Mouse (Mus musculus): ENCODE data around the gene Calu.
A peak's percentile ranks its signal among the peaks of the same experiment; 100 is the strongest.
"Not testable (repeated sequence)": the region's sequence is repeated elsewhere in the genome, so short reads cannot be mapped to it uniquely, and the experiment has no call there.

The Calu gene

DNA sequence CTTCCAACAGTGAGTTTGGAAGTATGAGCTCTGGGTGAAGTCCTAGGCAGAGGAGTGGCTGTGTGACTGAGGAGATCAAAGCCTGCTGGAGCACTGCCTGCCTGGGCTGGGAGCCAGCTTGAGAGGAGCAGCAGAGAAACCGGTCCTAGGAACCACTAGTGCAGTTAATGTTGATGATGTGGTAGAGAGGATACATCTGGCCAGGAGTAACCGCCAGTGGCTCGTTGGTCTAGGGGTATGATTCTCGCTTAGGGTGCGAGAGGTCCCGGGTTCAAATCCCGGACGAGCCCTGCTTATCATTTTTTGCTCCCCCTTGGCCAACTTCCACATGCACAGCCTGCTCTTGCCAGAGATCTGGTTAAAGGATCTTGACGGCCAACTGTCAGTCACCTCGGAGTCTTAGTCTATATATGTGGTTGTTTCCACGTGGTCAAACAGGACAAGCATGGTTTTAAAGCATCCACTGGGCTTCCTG, 40.8 kb downstream of the Calu start:
- Histone ChIP-seq H3K27me3 (ENCODE audit: control insufficient read depth, insufficient read depth, low read length, poor library complexity, severe bottlenecking) (no peaks in the 10 kb centered on the region), H3K36me3 (ENCODE audit: control insufficient read depth, insufficient read depth, low read length, poor library complexity, severe bottlenecking) (no peaks in the 10 kb centered on the region)
- no peak for DNase-seq (ENCODE audit: low read depth, low spot score)

DNA sequence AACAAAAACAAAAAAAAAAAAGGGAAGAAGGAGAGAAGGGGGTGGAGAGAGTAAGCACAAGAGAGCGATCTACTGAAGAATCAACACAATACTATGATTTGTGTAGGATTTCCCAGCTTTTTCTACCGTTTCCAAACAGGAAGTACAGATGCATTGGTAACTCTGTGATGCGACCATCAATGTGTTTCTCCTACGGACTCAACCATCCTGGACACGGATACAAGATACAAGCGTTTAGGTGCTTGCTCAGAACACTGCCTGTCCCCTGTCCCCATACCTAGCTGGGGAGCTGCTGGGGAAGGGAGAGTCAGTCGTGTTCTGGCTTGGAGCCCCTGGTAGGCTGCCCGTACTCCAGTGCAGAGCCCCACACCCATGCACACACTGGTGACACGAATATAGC, 41.6 kb downstream of the Calu start:
- DNase-seq (ENCODE audit: low read depth, low spot score), result no peak
- H3K36me3 ChIP-seq (ENCODE audit: control insufficient read depth, insufficient read depth, low read length, poor library complexity, severe bottlenecking), result no peaks in the 10 kb centered on the region
- H3K27me3 ChIP-seq (ENCODE audit: control insufficient read depth, insufficient read depth, low read length, poor library complexity, severe bottlenecking), result no peaks in the 10 kb centered on the region

DNA sequence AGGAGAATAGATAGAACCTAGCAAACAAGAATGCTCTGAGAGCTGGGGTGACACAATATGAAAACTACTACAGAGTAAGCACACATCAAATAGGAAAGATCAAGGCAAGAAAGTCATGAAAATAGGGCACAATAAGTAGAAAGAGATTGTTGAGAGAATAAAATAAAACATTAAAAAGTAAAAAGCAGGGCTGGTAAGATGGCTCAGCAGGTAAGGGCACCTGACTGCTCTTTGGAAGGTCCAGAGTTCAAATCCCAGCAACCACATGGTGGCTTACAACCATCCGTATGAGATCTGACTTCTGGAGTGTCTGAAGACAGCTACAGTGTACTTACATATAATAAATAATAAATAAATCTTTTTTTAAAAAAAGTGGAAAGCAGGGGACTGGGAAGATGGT, 42.6 kb downstream of the Calu start:
- not testable (repeated sequence) for H3K27me3 ChIP-seq (ENCODE audit: control insufficient read depth, insufficient read depth, low read length, poor library complexity, severe bottlenecking); H3K36me3 ChIP-seq (ENCODE audit: control insufficient read depth, insufficient read depth, low read length, poor library complexity, severe bottlenecking)

DNA sequence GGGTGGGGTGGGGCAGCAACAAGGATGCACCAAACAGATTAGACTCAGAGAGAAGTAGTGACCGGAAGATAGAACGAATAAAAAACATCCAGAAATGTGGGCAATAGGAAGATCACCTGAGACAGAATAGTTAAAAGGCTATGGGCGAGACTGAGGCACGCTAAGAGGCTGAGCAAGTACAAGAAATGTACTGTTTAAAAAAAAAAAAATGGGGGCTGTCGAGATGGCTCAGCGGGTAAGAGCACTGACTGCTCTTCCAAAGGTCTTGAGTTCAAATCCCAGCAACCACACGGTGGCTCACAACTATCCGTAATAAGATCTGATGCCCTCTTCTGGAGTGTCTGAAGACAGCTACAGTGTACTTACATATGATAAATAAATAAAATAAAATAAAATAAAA, 43.4 kb downstream of the Calu start:
- H3K27me3 ChIP-seq (ENCODE audit: control insufficient read depth, insufficient read depth, low read length, poor library complexity, severe bottlenecking); H3K36me3 ChIP-seq (ENCODE audit: control insufficient read depth, insufficient read depth, low read length, poor library complexity, severe bottlenecking); DNase-seq (ENCODE audit: low read depth, low spot score): not testable (repeated sequence)

More for the DNA sequence above, 42.6 kb downstream of the Calu start:
- not testable (repeated sequence) for DNase-seq (ENCODE audit: low read depth, low spot score)

DNA sequence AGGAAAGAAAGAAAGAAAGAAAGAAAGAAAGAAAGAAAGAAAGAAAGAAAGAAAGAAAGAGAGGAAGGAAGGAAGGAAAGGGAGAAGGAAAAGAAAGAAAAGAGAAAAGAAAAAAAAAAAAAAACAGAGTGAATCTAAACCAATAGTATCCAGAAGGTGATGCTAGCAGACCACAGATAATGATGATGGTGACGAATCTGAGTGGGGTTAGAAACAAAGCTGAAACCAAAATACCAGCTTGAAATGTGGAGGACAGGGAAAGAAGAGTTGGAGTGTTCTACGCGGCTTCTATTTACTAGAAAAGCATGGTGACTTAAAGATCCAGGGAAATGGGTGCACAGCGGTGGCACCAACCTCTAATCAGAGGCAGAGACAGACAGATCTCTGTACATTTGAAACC, 43.9 kb downstream of the Calu start:
- DNase-seq (ENCODE audit: low read depth, low spot score), result no peak
- H3K36me3 ChIP-seq (ENCODE audit: control insufficient read depth, insufficient read depth, low read length, poor library complexity, severe bottlenecking), result no peaks in the 10 kb centered on the region
- H3K27me3 ChIP-seq (ENCODE audit: control insufficient read depth, insufficient read depth, low read length, poor library complexity, severe bottlenecking), result no peaks in the 10 kb centered on the region

DNA sequence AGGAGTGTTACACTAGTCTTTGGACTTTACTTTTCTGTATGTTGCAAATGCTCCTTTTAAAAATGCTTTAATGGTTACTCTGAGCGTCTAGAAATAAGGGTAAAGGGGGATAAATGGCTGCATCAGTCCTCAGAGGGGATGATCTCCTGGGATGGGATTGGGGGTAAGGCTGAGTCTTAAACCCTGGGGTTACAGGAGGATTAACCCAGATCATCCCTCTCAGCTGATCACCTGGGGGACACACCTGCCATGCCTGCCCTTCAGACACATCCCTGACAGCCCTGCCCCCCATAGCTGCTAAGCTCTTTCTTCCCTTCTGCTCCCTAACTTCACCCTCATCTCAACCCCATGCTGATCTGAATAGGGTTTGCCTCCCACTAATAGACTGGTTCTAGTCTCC, 46.4 kb downstream of the Calu start:
- no peaks in the 10 kb centered on the region for H3K36me3 ChIP-seq (ENCODE audit: control insufficient read depth, insufficient read depth, low read length, poor library complexity, severe bottlenecking)
- no peak for DNase-seq (ENCODE audit: low read depth, low spot score)

DNA sequence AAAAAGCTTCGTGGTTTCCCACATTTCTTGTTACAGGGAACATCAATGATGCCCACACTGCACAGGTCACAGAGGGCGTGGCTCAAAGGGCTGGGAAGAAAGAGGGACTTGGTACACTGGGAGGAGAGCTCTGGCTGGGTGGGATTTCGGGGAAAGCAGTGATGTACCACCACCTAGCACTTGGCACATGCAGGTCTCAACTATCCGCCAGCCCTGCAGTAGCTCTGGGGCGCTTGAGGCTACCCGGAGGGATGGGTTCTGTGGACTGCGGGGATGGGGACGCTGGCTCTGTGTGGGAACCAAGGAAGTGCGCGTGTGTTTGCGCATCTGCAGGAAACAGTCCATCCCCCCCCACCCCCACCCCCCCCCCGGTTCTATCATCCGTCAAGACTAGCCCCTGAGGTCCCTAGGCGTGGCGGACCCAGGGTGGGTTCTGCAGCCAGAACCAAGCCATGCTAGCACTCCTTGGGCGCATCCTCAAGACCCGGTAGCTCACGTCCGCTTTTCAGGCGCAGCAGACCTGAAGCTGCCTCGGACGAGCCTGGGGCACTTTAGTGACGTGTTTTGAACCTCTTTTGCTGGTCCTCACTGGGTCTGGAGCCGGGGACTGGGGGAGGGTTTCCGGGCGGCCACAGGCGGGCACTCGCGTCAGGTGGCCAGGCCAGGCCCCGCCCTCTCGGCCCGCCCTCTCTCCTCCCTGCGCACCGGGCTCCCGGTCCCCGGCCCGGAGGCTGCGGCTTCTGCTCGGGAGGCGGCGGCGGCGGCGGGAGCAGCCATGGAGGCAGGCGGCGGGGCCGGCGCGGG, 48.2 kb downstream of the Calu start, which contains the start of gene Ccdc136:
Gene Ccdc136 (plus strand): TSS at position 400 of the 804 bp plus-strand sequence.
- peak; percentile 32 for DNase-seq (ENCODE audit: low read depth, low spot score)
- no peaks in the 10 kb centered on the region for H3K36me3 ChIP-seq (ENCODE audit: control insufficient read depth, insufficient read depth, low read length, poor library complexity, severe bottlenecking)
- no peaks in the 10 kb centered on the region for H3K27me3 ChIP-seq (ENCODE audit: control insufficient read depth, insufficient read depth, low read length, poor library complexity, severe bottlenecking)

More for the DNA sequence above, 46.4 kb downstream of the Calu start:
- H3K27me3 ChIP-seq (ENCODE audit: control insufficient read depth, insufficient read depth, low read length, poor library complexity, severe bottlenecking), result no peaks in the 10 kb centered on the region

DNA sequence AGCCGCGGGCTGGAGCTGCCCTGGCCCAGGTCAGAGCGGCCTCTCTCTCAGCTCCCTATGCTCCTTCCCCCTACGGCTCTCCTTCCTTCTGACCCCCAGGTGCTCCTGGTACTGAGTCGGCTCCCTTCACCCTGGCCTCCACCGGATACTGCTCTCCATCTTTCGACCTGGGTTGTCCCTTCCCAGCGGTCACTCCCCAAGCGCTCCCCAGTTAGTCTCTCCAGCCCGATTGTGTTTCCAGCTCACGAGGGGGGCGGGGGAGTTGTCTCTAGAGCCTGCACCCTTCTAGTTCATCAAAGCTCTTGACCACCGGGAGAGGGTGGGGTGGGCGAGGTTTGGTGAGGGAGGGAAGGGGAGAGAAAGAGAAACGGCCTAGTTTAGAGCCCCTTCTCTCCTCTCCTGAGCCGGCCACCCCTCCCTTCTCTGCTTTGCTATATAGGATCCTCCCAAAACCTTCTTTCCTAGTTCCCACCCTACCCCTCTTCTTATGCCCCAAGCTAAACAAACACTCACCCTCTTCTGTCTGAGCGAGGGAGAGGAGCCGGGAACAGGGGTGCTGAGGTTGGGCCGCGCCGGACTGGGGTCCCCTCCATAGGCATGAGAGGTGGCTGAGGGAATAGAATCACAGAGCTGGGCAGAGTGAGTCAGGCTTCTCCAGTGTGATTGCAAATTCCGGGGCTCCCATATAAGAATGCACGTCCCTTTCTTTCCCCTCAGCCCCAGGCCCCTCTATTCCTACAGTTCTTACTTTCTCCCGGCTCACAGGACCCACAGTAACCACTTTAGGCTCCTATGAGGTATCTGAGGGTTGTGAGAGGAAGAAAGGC, 49.1 kb downstream of the Calu start:
- DNase-seq (ENCODE audit: low read depth, low spot score), result no peak
- Histone ChIP-seq H3K36me3 (ENCODE audit: control insufficient read depth, insufficient read depth, low read length, poor library complexity, severe bottlenecking) (no peaks in the 10 kb centered on the region), H3K27me3 (ENCODE audit: control insufficient read depth, insufficient read depth, low read length, poor library complexity, severe bottlenecking) (no peaks in the 10 kb centered on the region)

DNA sequence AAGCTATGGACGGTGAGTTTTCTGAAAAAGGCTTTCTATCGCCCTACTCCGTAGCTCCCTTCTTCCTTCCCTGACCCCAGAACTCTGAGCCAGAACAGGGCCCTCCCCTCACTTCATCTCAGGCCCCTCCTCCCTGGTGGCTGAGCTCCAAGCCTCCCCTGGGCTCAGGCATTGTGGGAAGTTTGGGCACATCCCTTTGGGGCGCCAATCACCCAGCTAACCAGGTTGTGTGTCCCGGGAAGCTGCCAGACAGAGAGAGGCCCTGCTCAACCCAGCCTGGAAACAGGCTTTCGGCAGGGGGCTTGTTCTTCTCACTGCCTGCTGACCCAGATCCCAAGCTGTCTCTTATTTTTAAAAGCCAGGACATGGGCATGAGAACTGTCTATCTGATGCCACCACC, 49.7 kb downstream of the Calu start:
- Histone ChIP-seq H3K27me3 (ENCODE audit: control insufficient read depth, insufficient read depth, low read length, poor library complexity, severe bottlenecking) (no peaks in the 10 kb centered on the region), H3K36me3 (ENCODE audit: control insufficient read depth, insufficient read depth, low read length, poor library complexity, severe bottlenecking) (no peaks in the 10 kb centered on the region)
- DNase-seq (ENCODE audit: low read depth, low spot score), result no peak

DNA sequence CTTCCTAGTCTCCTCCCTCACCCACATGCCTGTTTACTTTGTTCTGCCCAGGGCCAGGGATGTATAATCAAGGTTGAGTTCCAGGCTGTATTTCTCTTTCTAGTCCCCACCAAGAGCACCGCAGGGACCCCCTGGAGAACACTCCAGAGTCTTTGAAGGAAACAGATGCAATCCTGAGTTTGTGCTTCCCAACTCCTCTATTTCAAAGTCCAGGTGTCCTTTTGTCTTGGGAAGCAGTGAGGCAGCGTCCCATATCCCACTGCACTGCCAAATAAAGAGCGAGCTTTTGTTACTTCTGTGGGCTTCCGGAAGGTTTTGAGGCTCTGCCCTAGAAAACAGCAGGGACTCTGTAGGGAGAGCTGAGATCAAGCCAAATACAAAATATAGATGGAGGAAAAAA, 52.0 kb downstream of the Calu start:
- no peak for DNase-seq (ENCODE audit: low read depth, low spot score)
- no peaks in the 10 kb centered on the region for H3K27me3 ChIP-seq (ENCODE audit: control insufficient read depth, insufficient read depth, low read length, poor library complexity, severe bottlenecking)
- no peaks in the 10 kb centered on the region for H3K36me3 ChIP-seq (ENCODE audit: control insufficient read depth, insufficient read depth, low read length, poor library complexity, severe bottlenecking)

DNA sequence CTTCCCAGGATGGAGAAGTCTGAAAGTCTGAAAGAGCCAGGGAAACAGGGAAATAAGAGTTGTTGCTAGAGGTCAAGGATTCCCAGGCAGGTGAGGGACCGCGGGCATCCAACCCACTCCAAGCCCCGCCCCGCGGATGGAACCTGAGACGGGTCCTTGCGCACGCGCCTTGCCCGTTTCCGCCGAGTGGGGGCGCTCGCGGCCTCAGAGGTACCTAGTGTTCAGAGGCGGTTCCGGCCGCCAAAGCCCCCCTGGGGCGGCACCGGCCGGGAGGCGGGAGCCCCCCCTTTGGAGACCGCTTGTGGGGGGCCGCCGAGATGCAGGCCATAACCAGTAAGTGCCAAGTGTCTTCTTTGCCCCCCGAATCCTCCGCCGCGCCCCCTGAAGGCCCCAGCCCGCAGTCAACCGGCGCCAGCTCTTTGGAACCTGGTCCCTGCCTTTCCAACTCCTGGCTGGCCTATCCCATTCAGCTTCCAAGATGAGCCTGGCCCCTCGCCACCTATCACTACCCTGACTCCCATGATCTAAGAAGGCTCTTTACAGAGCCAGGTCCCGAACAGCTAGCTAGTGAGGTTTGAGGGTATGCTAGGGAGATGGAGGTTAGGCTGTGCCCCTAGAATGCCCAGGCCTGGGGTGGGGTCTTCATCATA, 54.9 kb downstream of the Calu start:
- no peaks in the 10 kb centered on the region for H3K36me3 ChIP-seq (ENCODE audit: control insufficient read depth, insufficient read depth, low read length, poor library complexity, severe bottlenecking)
- no peaks in the 10 kb centered on the region for H3K27me3 ChIP-seq (ENCODE audit: control insufficient read depth, insufficient read depth, low read length, poor library complexity, severe bottlenecking)
- no peak for DNase-seq (ENCODE audit: low read depth, low spot score)

DNA sequence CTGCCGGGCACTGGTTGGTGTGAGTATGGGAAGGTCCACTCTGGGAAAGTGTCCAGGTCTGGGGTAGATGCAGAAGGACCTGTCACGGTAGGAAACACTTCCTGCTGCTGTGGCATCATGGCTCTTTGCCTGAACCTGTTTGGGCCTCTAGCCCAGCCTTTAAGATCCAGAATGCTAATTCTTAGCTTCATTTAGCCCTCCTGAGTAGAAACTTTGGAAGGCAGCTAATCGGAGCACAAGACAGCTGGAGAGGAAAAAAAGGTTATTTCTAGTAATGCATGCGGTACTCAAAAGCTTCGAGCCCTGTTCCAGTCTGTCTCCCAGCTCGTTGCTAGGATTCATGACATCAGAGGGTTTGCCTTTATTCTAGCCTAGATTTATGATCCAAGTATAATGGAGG, 58.5 kb downstream of the Calu start:
- no peaks in the 10 kb centered on the region for H3K27me3 ChIP-seq (ENCODE audit: control insufficient read depth, insufficient read depth, low read length, poor library complexity, severe bottlenecking)
- no peak for DNase-seq (ENCODE audit: low read depth, low spot score)
- H3K36me3 ChIP-seq (ENCODE audit: control insufficient read depth, insufficient read depth, low read length, poor library complexity, severe bottlenecking), result no peaks in the 10 kb centered on the region

DNA sequence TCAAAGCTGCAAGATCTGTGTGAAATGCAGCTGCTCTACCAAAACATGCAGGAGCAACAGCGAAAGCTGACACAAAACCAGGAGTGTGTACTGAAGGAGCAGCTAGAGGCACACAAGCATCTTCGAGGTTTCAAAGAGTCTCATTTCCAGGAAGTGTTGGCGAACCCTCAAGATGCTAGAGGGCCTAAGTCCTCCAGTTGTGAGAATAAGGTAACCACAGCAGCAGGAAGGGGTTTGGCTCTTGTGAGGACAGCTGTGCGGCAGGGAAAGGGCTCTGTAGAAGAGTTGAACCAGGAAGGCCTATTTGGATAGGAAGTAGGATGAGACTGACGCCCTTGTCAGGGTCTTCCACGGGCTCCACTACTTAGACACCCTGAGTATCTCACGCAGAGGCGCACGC, 67.6 kb downstream of the Calu start:
- H3K36me3 ChIP-seq (ENCODE audit: control insufficient read depth, insufficient read depth, low read length, poor library complexity, severe bottlenecking), result no peaks in the 10 kb centered on the region
- no peak for DNase-seq (ENCODE audit: low read depth, low spot score)
- H3K27me3 ChIP-seq (ENCODE audit: control insufficient read depth, insufficient read depth, low read length, poor library complexity, severe bottlenecking), result no peaks in the 10 kb centered on the region

DNA sequence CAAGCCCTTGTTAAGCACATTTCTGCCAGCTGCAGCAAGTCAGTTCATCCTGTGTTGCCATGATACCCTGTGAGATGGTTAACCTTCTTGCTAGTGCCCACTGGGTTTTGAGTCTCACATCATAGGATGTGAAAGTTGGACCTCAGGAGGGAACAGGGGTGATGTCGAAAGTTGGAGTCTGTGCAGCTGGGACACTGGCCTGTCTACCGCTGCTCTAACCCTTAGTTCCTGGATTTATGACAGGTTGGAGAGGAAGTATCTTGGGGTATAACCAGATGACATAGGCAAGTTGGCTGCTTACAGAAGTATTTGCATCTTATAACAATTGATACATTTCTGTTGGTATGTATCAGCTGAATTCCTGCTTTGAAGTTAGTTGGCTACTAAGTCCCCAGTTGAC, 72.7 kb downstream of the Calu start:
- DNase-seq (ENCODE audit: low read depth, low spot score), result no peak
- Histone ChIP-seq H3K36me3 (ENCODE audit: control insufficient read depth, insufficient read depth, low read length, poor library complexity, severe bottlenecking) (no peaks in the 10 kb centered on the region), H3K27me3 (ENCODE audit: control insufficient read depth, insufficient read depth, low read length, poor library complexity, severe bottlenecking) (no peaks in the 10 kb centered on the region)

DNA sequence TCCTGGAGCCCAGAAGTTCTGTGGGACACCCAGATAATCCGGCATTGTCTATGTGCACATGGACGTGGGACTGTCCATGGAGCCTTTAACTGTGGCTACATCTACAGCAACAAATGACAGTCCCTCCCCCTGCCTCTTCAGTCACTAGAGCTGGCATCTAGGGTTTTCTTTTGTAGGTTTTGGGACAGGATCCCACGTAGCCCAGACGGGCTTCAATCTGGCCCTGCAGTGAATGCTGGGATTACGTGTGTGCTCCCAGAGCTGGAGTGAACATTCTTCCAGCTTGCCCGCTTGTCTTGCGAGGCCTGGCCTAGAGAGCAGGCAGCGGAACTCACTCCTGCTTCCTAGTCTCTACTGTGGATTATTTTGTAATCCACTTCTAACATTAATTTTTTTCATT, 77.2 kb downstream of the Calu start:
- no peak for DNase-seq (ENCODE audit: low read depth, low spot score)
- Histone ChIP-seq H3K36me3 (ENCODE audit: control insufficient read depth, insufficient read depth, low read length, poor library complexity, severe bottlenecking) (no peaks in the 10 kb centered on the region), H3K27me3 (ENCODE audit: control insufficient read depth, insufficient read depth, low read length, poor library complexity, severe bottlenecking) (no peaks in the 10 kb centered on the region)
